ENCODE assay signal across 10 mouse cellular contexts in genomic region chr4:119937876-119938275, GRCm38 (mm10).
DNase-seq lines count a peak whose midpoint lies in the region; ATAC-seq lines count a peak whose summit lies in the region.
"Had no signal": no experiment of that assay in that cellular context is flagged by ENCODE, and none has a peak within 500 bp of the region (broad histone marks: within the 10 kb centered on the region; RNA-seq: fewer than 3 reads in every experiment).

No protein-coding gene starts in this region.

- H3K9ac ChIP-seq in embryonic facial prominence, embryonic 12.5 days: no peak overlapping the region
- H3K9ac ChIP-seq in hindbrain, embryonic 14.5 days: no peak overlapping the region

- H3K27me3 ChIP-seq in megakaryocyte, embryonic 14.5 days (replicated peaks): peaks cover 69% of the 10 kb centered on the region
- no peaks in the 10 kb centered on the region for H3K27me3 ChIP-seq in embryonic facial prominence, embryonic 12.5 days
- H3K27me3 ChIP-seq in hindbrain, embryonic 14.5 days (ENCODE audit: control insufficient read depth, insufficient read depth, low read length): no peaks in the 10 kb centered on the region
- H3K27me3 ChIP-seq: Patski had no signal

- H3K4me1 ChIP-seq in megakaryocyte, embryonic 14.5 days: peaks cover 46% of the 10 kb centered on the region
- H3K4me1 ChIP-seq in embryonic facial prominence, embryonic 12.5 days: no peaks in the 10 kb centered on the region
- peaks cover under 1% of the 10 kb centered on the region; the same call in 1 of the 2 replicates for H3K4me1 ChIP-seq in hindbrain, embryonic 14.5 days (replicated peaks; ENCODE audit: control insufficient read depth, insufficient read depth, low read length)

- H3K4me3 ChIP-seq in megakaryocyte, embryonic 14.5 days (replicated peaks): peak overlapping the region; percentile 26
- no peak overlapping the region for H3K4me3 ChIP-seq in embryonic facial prominence, embryonic 12.5 days
- no peak overlapping the region for H3K4me3 ChIP-seq in hindbrain, embryonic 14.5 days (replicated peaks; ENCODE audit: low read length)
- H3K4me3 ChIP-seq: myocyte had no signal

- peak; percentile 71 for DNase-seq in hindbrain, embryonic 14.5 days (ENCODE audit: low spot score)
- DNase-seq in layer of hippocampus, postnatal 10 days (ENCODE audit: low spot score in 2 of 2): peak; percentile 78 to 86
- peak; percentile 42 for DNase-seq in retina, postnatal 7 days (ENCODE audit: low read depth, low spot score)
- DNase-seq in thymus, adult 18-20 months: no peak
- no peak for DNase-seq in B cell, adult 2 months

- 40% methylated on average over 7 of the region's 7 CpGs for WGBS in embryonic facial prominence, embryonic 12.5 days
- 40% methylated on average over 7 of the region's 7 CpGs for WGBS in hindbrain, embryonic 14.5 days

- no peak overlapping the region for H3K27ac ChIP-seq in embryonic facial prominence, embryonic 12.5 days
- 0 out of 2 replicates have a peak overlapping the region, but pooled peaks have one; percentile 9 for H3K27ac ChIP-seq in hindbrain, embryonic 14.5 days

- ATAC-seq in megakaryocyte, adult 5-6 weeks (ENCODE audit: poor library complexity, severe bottlenecking): no peak
- peak; percentile 55; the same call in 1 of the 2 replicates for ATAC-seq in embryonic facial prominence, embryonic 12.5 days (ENCODE audit: insufficient number of reproducible peaks, insufficient read depth, low FRiP score, low TSS enrichment)
- peak; percentile 91 for ATAC-seq in hindbrain, embryonic 14.5 days (ENCODE audit: low FRiP score)
- ATAC-seq: Patski had no signal

- H3K4me2 ChIP-seq in embryonic facial prominence, embryonic 12.5 days (replicated peaks): no peak overlapping the region
- H3K4me2 ChIP-seq in hindbrain, embryonic 14.5 days (replicated peaks): no peak overlapping the region

- H3K36me3 ChIP-seq in megakaryocyte, embryonic 14.5 days (replicated peaks; ENCODE audit: low read length): no peaks in the 10 kb centered on the region
- no peaks in the 10 kb centered on the region for H3K36me3 ChIP-seq in embryonic facial prominence, embryonic 12.5 days
- H3K36me3 ChIP-seq in hindbrain, embryonic 14.5 days (replicated peaks; ENCODE audit: control insufficient read depth, insufficient read depth): no peaks in the 10 kb centered on the region

- no peaks in the 10 kb centered on the region for H3K9me3 ChIP-seq in megakaryocyte, embryonic 14.5 days
- no peaks in the 10 kb centered on the region for H3K9me3 ChIP-seq in embryonic facial prominence, embryonic 12.5 days
- H3K9me3 ChIP-seq in hindbrain, embryonic 14.5 days (ENCODE audit: control insufficient read depth, low read length): no peaks in the 10 kb centered on the region

Comparison
In these comparisons a context has a peak if more than half of its experiments do, and no peak if none do; other contexts are left out.
1. DNase-seq: peak in hindbrain, embryonic 14.5 days (single experiment), layer of hippocampus, postnatal 10 days (2 of 2) and retina, postnatal 7 days (single experiment); none in thymus, adult 18-20 months (0 of 2) and B cell, adult 2 months (0 of 2).